Mouse (Mus musculus): Measurements from ENCODE around the gene Rfc1. TPM values are rescaled to one million over a fixed set of nuclear protein-coding genes. Genes with fewer than 3 reads are reported as not detected.

Rfc1 gene
- total and polyA plus RNA-seq, 2 experiments = 3.7 to 16.5 TPM

DNA sequence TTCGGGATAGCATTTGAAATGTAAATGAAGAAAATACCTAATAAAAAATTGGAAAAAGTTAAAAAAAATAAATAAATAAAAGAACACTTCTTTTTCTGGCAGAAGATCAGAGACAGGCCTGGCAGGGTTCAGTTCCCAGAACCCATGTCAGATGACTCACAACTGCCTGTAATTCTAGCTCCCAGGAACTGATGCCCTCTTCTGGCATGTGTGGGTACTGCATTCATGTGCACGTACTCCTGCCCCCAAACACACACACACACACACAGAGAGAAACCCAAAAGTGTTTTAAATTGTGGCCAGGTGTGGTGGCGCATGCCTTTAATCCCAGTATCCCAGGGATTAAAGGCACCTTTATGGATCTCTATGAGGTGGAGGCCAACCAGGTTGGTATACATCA, 51.3 kb downstream of the Rfc1 start:
- Histone ChIP-seq H3K9ac (ENCODE audit: low read depth, low read length) (no peak overlapping the region), H3K27ac (replicated peaks; ENCODE audit: insufficient read depth, low read depth, low read length) (no peak overlapping the region), H3K4me3 (ENCODE audit: insufficient read depth, low read depth, low read length) (no peak overlapping the region), H3K27me3 (ENCODE audit: control insufficient read depth, insufficient read depth, low read length) (no peaks in the 10 kb centered on the region), H3K79me2 (ENCODE audit: control insufficient read depth, insufficient read depth, low read length) (no peaks in the 10 kb centered on the region; the same call in 1 of the 2 replicates), H3K36me3 (ENCODE audit: control insufficient read depth, insufficient read depth, low read length) (peaks cover 25% of the 10 kb centered on the region), H3K4me1 (ENCODE audit: control insufficient read depth, insufficient read depth, low read length) (no peaks in the 10 kb centered on the region)
- TF ChIP-seq CTCF (IDR thresholded peaks at IDR 0.05; ENCODE audit: low read depth, low read length) = peak; percentile 45; the same call in 1 of the 2 replicates
- TF ChIP-seq POLR2A (IDR thresholded peaks at IDR 0.05; ENCODE audit: extremely low read depth, insufficient read depth, low read length) = no peak
- peak; percentile 11 for DNase-seq (ENCODE audit: extremely low read depth, low read depth, low spot score)
- 98% methylated on average over 3 of the region's 3 CpGs for WGBS

DNA sequence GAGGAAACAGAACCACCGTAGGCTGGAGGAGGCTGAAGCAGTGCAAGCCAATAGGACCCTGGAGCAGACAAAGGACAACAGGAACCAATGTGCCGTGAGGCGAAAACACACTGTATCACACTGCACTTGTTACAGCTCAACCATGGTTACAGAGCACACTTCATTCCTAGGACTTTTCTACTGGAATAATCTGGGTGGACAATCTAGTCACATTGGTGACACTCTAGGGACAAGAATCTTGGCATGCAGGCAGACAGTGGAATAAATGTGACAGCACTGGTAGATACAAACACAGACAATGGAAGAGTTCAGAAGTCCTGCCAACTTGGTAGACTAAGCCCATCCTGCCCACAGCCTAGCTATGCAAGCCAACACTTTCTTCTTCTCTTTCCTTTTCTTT, 54.3 kb downstream of the Rfc1 start:
- H3K79me2 ChIP-seq (ENCODE audit: control insufficient read depth, insufficient read depth, low read length) = no peaks in the 10 kb centered on the region; the same call in 1 of the 2 replicates
- no peak overlapping the region for H3K27ac ChIP-seq (replicated peaks; ENCODE audit: insufficient read depth, low read depth, low read length)
- TF ChIP-seq CTCF (IDR thresholded peaks at IDR 0.05; ENCODE audit: low read depth, low read length) = no peak
- TF ChIP-seq POLR2A (IDR thresholded peaks at IDR 0.05; ENCODE audit: extremely low read depth, insufficient read depth, low read length) = no peak
- H3K36me3 ChIP-seq (ENCODE audit: control insufficient read depth, insufficient read depth, low read length) = peaks cover 29% of the 10 kb centered on the region
- WGBS = 100% methylated on average over 3 of the region's 3 CpGs
- DNase-seq (ENCODE audit: extremely low read depth, low read depth, low spot score) = no peak
- no peak overlapping the region for H3K4me3 ChIP-seq (ENCODE audit: insufficient read depth, low read depth, low read length)
- H3K4me1 ChIP-seq (ENCODE audit: control insufficient read depth, insufficient read depth, low read length) = no peaks in the 10 kb centered on the region
- H3K27me3 ChIP-seq (ENCODE audit: control insufficient read depth, insufficient read depth, low read length) = no peaks in the 10 kb centered on the region
- no peak overlapping the region for H3K9ac ChIP-seq (ENCODE audit: low read depth, low read length)

DNA sequence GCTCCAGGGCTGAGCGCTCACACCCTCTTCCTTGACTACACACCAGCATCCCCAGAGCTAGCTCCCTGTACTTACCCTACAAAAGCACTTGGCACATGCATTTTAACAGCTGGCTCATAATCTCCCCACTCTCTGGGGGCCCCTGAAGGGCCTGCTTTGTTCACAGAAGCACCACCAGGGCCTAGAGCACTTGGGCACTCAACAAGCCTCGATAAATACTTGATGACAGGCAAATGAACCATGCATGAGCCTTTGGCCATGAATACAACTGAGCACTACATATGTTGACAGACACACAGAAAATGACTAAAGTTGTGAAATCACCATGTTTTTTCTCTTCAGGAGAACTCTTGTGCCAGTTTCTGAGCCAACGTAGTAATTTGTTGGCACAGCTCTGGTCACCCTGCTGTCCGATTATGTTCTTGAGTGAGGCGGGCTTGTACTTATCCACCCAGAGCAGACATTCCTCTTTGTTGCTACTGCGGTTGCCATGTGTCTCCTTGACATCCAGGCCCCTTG, 56.3 kb downstream of the Rfc1 start:
- Histone ChIP-seq H3K27ac (replicated peaks; ENCODE audit: insufficient read depth, low read depth, low read length) (no peak overlapping the region), H3K79me2 (ENCODE audit: control insufficient read depth, insufficient read depth, low read length) (no peaks in the 10 kb centered on the region; the same call in 1 of the 2 replicates), H3K27me3 (ENCODE audit: control insufficient read depth, insufficient read depth, low read length) (no peaks in the 10 kb centered on the region), H3K9ac (ENCODE audit: low read depth, low read length) (no peak overlapping the region), H3K4me1 (ENCODE audit: control insufficient read depth, insufficient read depth, low read length) (peaks cover 3% of the 10 kb centered on the region), H3K36me3 (ENCODE audit: control insufficient read depth, insufficient read depth, low read length) (peaks cover 27% of the 10 kb centered on the region), H3K4me3 (ENCODE audit: insufficient read depth, low read depth, low read length) (no peak overlapping the region)
- WGBS = 70% methylated on average over 6 of the region's 6 CpGs
- peak; percentile 9 for DNase-seq (ENCODE audit: extremely low read depth, low read depth, low spot score)
- TF ChIP-seq POLR2A (IDR thresholded peaks at IDR 0.05; ENCODE audit: extremely low read depth, insufficient read depth, low read length) = no peak
- TF ChIP-seq CTCF (IDR thresholded peaks at IDR 0.05; ENCODE audit: low read depth, low read length) = no peak

DNA sequence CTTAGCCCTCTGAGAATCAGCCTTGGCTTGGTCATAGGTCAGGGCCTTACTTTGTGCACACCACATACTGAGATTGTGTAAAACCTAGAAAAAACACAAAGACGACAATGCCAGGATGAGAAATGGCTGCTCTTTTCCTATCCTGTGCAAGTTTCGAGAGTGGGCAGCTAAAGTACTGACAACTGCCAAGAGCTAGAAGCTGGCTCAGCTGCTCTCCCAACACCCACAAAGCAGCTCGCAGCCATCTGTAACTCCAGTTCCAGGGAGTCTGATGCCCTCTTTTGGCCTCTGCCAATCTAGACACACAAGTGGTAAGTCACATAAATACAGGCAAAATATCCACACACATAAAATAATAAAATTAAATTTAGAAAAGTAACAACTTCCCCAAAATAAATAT, 61.5 kb downstream of the Rfc1 start:
- Histone ChIP-seq H3K27me3 (ENCODE audit: control insufficient read depth, insufficient read depth, low read length) (no peaks in the 10 kb centered on the region), H3K79me2 (ENCODE audit: control insufficient read depth, insufficient read depth, low read length) (no peaks in the 10 kb centered on the region), H3K36me3 (ENCODE audit: control insufficient read depth, insufficient read depth, low read length) (peaks cover 38% of the 10 kb centered on the region), H3K4me1 (ENCODE audit: control insufficient read depth, insufficient read depth, low read length) (peaks cover 3% of the 10 kb centered on the region), H3K4me3 (ENCODE audit: insufficient read depth, low read depth, low read length) (no peak overlapping the region), H3K27ac (replicated peaks; ENCODE audit: insufficient read depth, low read depth, low read length) (no peak overlapping the region), H3K9ac (ENCODE audit: low read depth, low read length) (no peak overlapping the region)
- no peak for TF ChIP-seq CTCF (IDR thresholded peaks at IDR 0.05; ENCODE audit: low read depth, low read length)
- no peak for TF ChIP-seq POLR2A (IDR thresholded peaks at IDR 0.05; ENCODE audit: extremely low read depth, insufficient read depth, low read length)
- no peak for DNase-seq (ENCODE audit: extremely low read depth, low read depth, low spot score)
- WGBS = 84% methylated on average over 3 of the region's 3 CpGs

DNA sequence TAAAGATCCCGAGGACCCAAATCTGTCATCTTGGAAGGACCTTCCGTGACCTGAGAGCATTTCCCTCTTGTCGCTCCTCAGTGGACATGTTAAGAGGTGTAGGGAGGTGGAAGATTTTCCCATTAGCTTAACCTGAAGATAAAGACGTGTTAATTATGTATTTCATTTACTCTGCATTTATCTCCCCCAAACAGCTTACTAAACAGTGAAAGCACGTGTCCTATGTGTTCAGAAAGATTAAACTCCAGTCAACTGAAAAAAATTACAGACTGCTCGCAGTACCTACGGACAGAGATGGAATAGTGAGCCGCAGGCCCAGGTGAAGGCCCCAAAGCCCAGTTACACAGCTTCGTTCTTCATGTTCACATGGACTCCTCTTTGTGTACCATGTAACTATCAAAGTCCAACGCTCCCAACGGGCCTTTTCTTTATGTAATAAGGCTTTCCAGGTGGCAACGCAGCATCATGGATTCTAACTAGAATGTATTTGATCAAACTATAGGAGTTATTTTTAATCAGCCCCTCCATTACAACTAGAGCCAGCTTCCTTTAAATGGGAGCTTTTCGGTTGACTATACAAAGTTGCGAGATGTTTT, 77.5 kb downstream of the Rfc1 start:
- Histone ChIP-seq H3K9ac (ENCODE audit: low read depth, low read length) (no peak overlapping the region), H3K4me1 (ENCODE audit: control insufficient read depth, insufficient read depth, low read length) (no peaks in the 10 kb centered on the region), H3K4me3 (ENCODE audit: insufficient read depth, low read depth, low read length) (no peak overlapping the region), H3K36me3 (ENCODE audit: control insufficient read depth, insufficient read depth, low read length) (peaks cover 23% of the 10 kb centered on the region; the same call in 1 of the 2 replicates), H3K27ac (replicated peaks; ENCODE audit: insufficient read depth, low read depth, low read length) (no peak overlapping the region), H3K79me2 (ENCODE audit: control insufficient read depth, insufficient read depth, low read length) (no peaks in the 10 kb centered on the region), H3K27me3 (ENCODE audit: control insufficient read depth, insufficient read depth, low read length) (no peaks in the 10 kb centered on the region)
- no peak for DNase-seq (ENCODE audit: extremely low read depth, low read depth, low spot score)
- 79% methylated on average over 14 of the region's 14 CpGs for WGBS
- no peak for TF ChIP-seq POLR2A (IDR thresholded peaks at IDR 0.05; ENCODE audit: extremely low read depth, insufficient read depth, low read length)
- TF ChIP-seq CTCF (IDR thresholded peaks at IDR 0.05; ENCODE audit: low read depth, low read length) = no peak

DNA sequence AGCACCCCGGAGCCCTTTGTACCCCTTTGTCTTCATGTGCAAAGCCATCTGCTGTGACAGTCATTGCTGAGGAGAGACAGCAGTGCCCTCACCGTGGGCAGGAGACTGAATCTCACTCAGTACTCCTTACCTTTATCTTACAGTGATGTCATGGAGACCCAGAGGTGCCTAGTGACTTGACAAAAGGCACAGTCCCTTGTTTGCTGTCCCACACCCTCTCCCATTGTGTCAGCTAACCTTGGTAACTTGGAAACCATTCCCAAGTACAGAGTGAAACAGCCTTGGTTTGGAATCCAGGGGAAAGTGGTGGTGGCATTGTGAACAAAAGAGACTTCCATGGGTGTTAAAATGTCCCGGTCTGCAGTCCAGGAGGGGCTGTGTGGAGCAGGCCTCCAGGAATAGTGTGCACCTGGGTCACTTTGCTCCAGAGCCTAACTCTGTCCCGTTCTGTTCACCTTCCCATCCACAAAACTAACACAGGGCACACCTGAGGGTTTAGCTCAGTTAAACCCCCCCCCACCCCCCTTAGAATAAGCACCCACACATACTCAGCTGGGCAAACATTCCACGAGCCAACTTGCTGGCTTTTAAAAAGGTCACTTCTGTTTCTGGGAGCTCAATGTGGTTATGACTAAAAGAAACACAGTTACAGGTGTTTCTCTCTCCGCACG, 85.2 kb downstream of the Rfc1 start:
- no peaks in the 10 kb centered on the region for H3K79me2 ChIP-seq (ENCODE audit: control insufficient read depth, insufficient read depth, low read length)
- no peak for DNase-seq (ENCODE audit: extremely low read depth, low read depth, low spot score)
- H3K27ac ChIP-seq (replicated peaks; ENCODE audit: insufficient read depth, low read depth, low read length) = no peak overlapping the region
- no peak overlapping the region for H3K9ac ChIP-seq (ENCODE audit: low read depth, low read length)
- H3K27me3 ChIP-seq (ENCODE audit: control insufficient read depth, insufficient read depth, low read length) = no peaks in the 10 kb centered on the region
- H3K4me1 ChIP-seq (ENCODE audit: control insufficient read depth, insufficient read depth, low read length) = 0 out of 2 replicates have a peak, but pooled peaks cover 2% of the 10 kb centered on the region
- H3K36me3 ChIP-seq (ENCODE audit: control insufficient read depth, insufficient read depth, low read length) = no peaks in the 10 kb centered on the region
- TF ChIP-seq POLR2A (IDR thresholded peaks at IDR 0.05; ENCODE audit: extremely low read depth, insufficient read depth, low read length) = no peak
- no peak for TF ChIP-seq CTCF (IDR thresholded peaks at IDR 0.05; ENCODE audit: low read depth, low read length)
- 72% methylated on average over 7 of the region's 7 CpGs for WGBS
- H3K4me3 ChIP-seq (ENCODE audit: insufficient read depth, low read depth, low read length) = no peak overlapping the region
